Mouse (Mus musculus) sigmoid colon, adult 10 weeks (tissue): ENCODE measurements around the gene Pttg1. TPM values are rescaled to one million over a fixed set of nuclear protein-coding genes. Genes with fewer than 3 reads are reported as not detected.

Experiments used
- polyA plus RNA-seq: library from polyadenylated mRNA; stranded (reverse); fragments of 350-450 nt; fragmentation: Illumina TruSeq; extraction: RNeasy Lipid Tissue Mini Kit (QIAGEN cat#74804); gene quantifications from one replicate; pipeline ENCODE4 v1.2.3, GENCODE M21; 2014; ENCODE audit warnings: low read depth, low replicate concordance

The Pttg1 gene
- polyA plus RNA-seq: 41.1 TPM

GRCm38 (mm10) chr11:43425824-43426413 is at the start of gene Pttg1:
Gene Pttg1, minus strand, starts transcription at chr11:43426251.

GRCm38 (mm10) chr11:43474225-43474774 is 48.2 kb upstream of the Pttg1 start, which contains the start of gene C1qtnf2:
Gene C1qtnf2, plus strand, starts transcription at chr11:43474276.

GRCm38 (mm10) chr11:43433254-43434023 is 7.4 kb upstream of the Pttg1 start, which contains the start of gene Slu7:
Gene Slu7, plus strand, starts transcription at chr11:43433744.

Other genes starting within 250 kb of the Pttg1 start
- 119 TPM for gene Slu7, start 7.5 kb upstream of the Pttg1 start, polyA plus RNA-seq
- not detected for gene C1qtnf2, start 48.0 kb upstream of the Pttg1 start, polyA plus RNA-seq
- gene Ccnjl, start 102.5 kb upstream of the Pttg1 start, polyA plus RNA-seq: 2.2 TPM
- 0.28 TPM for gene 4933415A04Rik, start 160.8 kb upstream of the Pttg1 start, polyA plus RNA-seq
- 1.8 TPM for gene Fabp6, start 175.3 kb upstream of the Pttg1 start, polyA plus RNA-seq